ENCODE assay signal across 17 mouse cellular contexts in the genomic region with DNA sequence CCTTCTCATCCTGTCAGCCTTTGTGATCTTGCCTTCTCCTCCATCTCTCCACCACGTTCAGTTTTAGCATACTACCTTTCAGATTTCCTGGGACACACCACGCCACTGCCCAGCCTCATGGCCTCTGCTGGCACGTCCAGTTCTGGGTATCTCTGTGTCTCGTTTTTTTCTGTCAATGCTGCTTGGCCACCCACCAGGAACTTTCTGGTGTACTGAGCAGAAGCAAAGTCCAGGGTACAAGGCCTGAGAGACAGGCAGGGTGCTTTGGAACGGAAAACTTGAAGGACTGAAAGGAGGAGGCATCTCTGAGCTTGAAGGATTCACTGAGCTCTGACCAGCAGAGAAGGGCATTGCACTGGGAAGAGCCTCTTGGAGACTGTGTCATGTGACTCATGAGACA. TPM values are rescaled to one million over a fixed set of nuclear protein-coding genes. Genes with fewer than 3 reads are reported as not detected.
DNase-seq lines count a peak whose midpoint lies in the region; ATAC-seq and TF ChIP-seq lines count a peak whose summit lies in the region.
"Had no signal": no experiment of that assay in that cellular context is flagged by ENCODE, and none has a peak within 500 bp of the region (broad histone marks: within the 10 kb centered on the region; RNA-seq: fewer than 3 reads in every experiment).

No protein-coding gene starts in this region.

- H3K4me2 ChIP-seq in kidney, embryonic 14.5 days (replicated peaks; ENCODE audit: low read depth, low read length), result no peak overlapping the region
- no peak overlapping the region for H3K4me2 ChIP-seq in kidney, postnatal 0 days (ENCODE audit: low read length)
- H3K4me2 ChIP-seq: embryonic facial prominence, embryonic 12.5 days; forebrain, embryonic 15.5 days; heart, embryonic 12.5 days; hindbrain, embryonic 15.5 days had no signal

- no peak for TF ChIP-seq CTCF in cerebellum, adult 2 months (IDR thresholded peaks at IDR 0.05; ENCODE audit: borderline replicate concordance, insufficient read depth, low read depth, low read length)
- TF ChIP-seq CTCF in kidney, postnatal 0 days (IDR thresholded peaks at IDR 0.05; ENCODE audit: low read depth), result no peak

- no peaks in the 10 kb centered on the region for H3K9me3 ChIP-seq in kidney, embryonic 14.5 days (ENCODE audit: control insufficient read depth, low read length)
- H3K9me3 ChIP-seq in kidney, postnatal 0 days (replicated peaks; ENCODE audit: low read length), result no peaks in the 10 kb centered on the region
- H3K9me3 ChIP-seq: embryonic facial prominence, embryonic 12.5 days; forebrain, embryonic 15.5 days; heart, embryonic 12.5 days; hindbrain, embryonic 15.5 days had no signal

- no peaks in the 10 kb centered on the region for H3K36me3 ChIP-seq in kidney, embryonic 14.5 days (ENCODE audit: control insufficient read depth, insufficient read depth, low read length)
- H3K36me3 ChIP-seq in kidney, postnatal 0 days (ENCODE audit: insufficient read depth, low read length), result no peaks in the 10 kb centered on the region
- H3K36me3 ChIP-seq: embryonic facial prominence, embryonic 12.5 days; forebrain, embryonic 15.5 days; heart, embryonic 12.5 days; hindbrain, embryonic 15.5 days had no signal

- no peak for TF ChIP-seq POLR2A in cerebellum, adult 2 months (IDR thresholded peaks at IDR 0.05; ENCODE audit: borderline replicate concordance, insufficient read depth, low read length)

- peak overlapping the region; percentile 19; the same call in 1 of the 2 replicates for H3K27ac ChIP-seq in cerebellum, adult 2 months (ENCODE audit: insufficient read depth, low read length)
- no peak overlapping the region for H3K27ac ChIP-seq in kidney, embryonic 14.5 days (ENCODE audit: low read depth, low read length)
- no peak overlapping the region for H3K27ac ChIP-seq in kidney, postnatal 0 days
- H3K27ac ChIP-seq: embryonic facial prominence, embryonic 12.5 days; forebrain, embryonic 15.5 days; hindbrain, embryonic 15.5 days had no signal

- ATAC-seq in kidney, embryonic 14.5 days (ENCODE audit: low FRiP score, low TSS enrichment), result no peak
- peak; percentile 52 for ATAC-seq in kidney, postnatal 0 days (replicated peaks; ENCODE audit: low FRiP score, low read depth)
- no peak for ATAC-seq in frontal cortex, adult (ENCODE audit: low TSS enrichment)
- ATAC-seq: activated CD4-positive, CD25-positive, alpha-beta regulatory T cell, adult 4 months; forebrain, embryonic 15.5 days; Patski had no signal

- no peak overlapping the region for H3K4me3 ChIP-seq in cerebellum, adult 2 months (replicated peaks; ENCODE audit: insufficient read depth, low read depth, low read length)
- H3K4me3 ChIP-seq in kidney, embryonic 14.5 days (ENCODE audit: low read length), result no peak overlapping the region
- no peak overlapping the region for H3K4me3 ChIP-seq in kidney, postnatal 0 days (replicated peaks; ENCODE audit: low read depth, low read length)
- H3K4me3 ChIP-seq: embryonic facial prominence, embryonic 12.5 days; forebrain, embryonic 15.5 days; heart, embryonic 12.5 days; hindbrain, embryonic 15.5 days had no signal

- H3K4me1 ChIP-seq in cerebellum, adult 2 months (ENCODE audit: control insufficient read depth, insufficient read depth, low read length), result peaks cover 64% of the 10 kb centered on the region
- 0 out of 2 replicates have a peak, but pooled peaks cover 2% of the 10 kb centered on the region for H3K4me1 ChIP-seq in kidney, embryonic 14.5 days (ENCODE audit: control insufficient read depth, insufficient read depth, low read length)
- H3K4me1 ChIP-seq in kidney, postnatal 0 days (replicated peaks; ENCODE audit: insufficient read depth, low read length), result no peaks in the 10 kb centered on the region

- no peak overlapping the region for H3K9ac ChIP-seq in kidney, embryonic 14.5 days (ENCODE audit: low read depth, low read length)
- no peak overlapping the region for H3K9ac ChIP-seq in kidney, postnatal 0 days (ENCODE audit: low read depth, low read length)
- H3K9ac ChIP-seq: embryonic facial prominence, embryonic 12.5 days; forebrain, embryonic 15.5 days; heart, embryonic 12.5 days; hindbrain, embryonic 15.5 days had no signal

- 17% methylated on average over 5 of the region's 5 CpGs for WGBS in cerebellum, adult 2 months
- WGBS in kidney, embryonic 14.5 days, result 72% methylated on average over 5 of the region's 5 CpGs
- WGBS in kidney, postnatal 0 days, result 70% methylated on average over 5 of the region's 5 CpGs

- no peaks in the 10 kb centered on the region for H3K27me3 ChIP-seq in cerebellum, adult 2 months (ENCODE audit: control insufficient read depth, insufficient read depth, low read length)
- no peaks in the 10 kb centered on the region for H3K27me3 ChIP-seq in kidney, embryonic 14.5 days (ENCODE audit: control insufficient read depth, insufficient read depth, low read length)
- H3K27me3 ChIP-seq in kidney, postnatal 0 days (ENCODE audit: insufficient read depth, low read length), result no peaks in the 10 kb centered on the region
- H3K27me3 ChIP-seq: CH12.LX; forebrain, embryonic 15.5 days; heart, embryonic 12.5 days; hindbrain, embryonic 15.5 days had no signal

- peak in 1 of 2 experiments; percentile 31 for DNase-seq in cerebellum, adult 2 months
- DNase-seq in cerebellum, postnatal 10 days, result no peak
- peak; percentile 49 for DNase-seq in kidney, adult 18-20 months
- no peak for DNase-seq in kidney, postnatal 0 days (ENCODE audit: low spot score)
- DNase-seq in kidney, postnatal 25 days, result peak; percentile 59 to 82
- DNase-seq: adrenal gland, postnatal 14 days; gastrocnemius, postnatal 14 days; heart, postnatal 36 days had no signal

RNA-seq across cellular contexts. Expression of a gene that starts 25.1 kb away (rescaled TPM):
- 80.1 and 87.2 TPM in 2 replicates for polyA plus RNA-seq in cerebellum, adult 2 months (2012; rRNA removed)
- 0.32 TPM in 1 of 2 replicates, not detected in the other for polyA plus RNA-seq in kidney, embryonic 14.5 days (2014; fragmentation: Nextera tagmentation; extraction: Ambion mirVana)
- 0.17 and 0.24 TPM in 2 replicates for polyA plus RNA-seq in kidney, postnatal 0 days (2015; fragmentation: Nextera tagmentation; extraction: Ambion mirVana)
- polyA plus RNA-seq: activated CD4-positive, CD25-positive, alpha-beta regulatory T cell, adult 4 months; Patski had no signal

Comparison
In these comparisons a context has a peak if more than half of its experiments do, and no peak if none do; other contexts are left out.
1. DNase-seq: peak in kidney, adult 18-20 months (single experiment) and kidney, postnatal 25 days (2 of 2); none in cerebellum, postnatal 10 days (0 of 2) and kidney, postnatal 0 days (single experiment).
2. RNA of a gene that starts 25.1 kb away (polyA plus RNA-seq): 80.1 to 87.2 TPM in cerebellum, adult 2 months; 0.32 TPM in kidney, embryonic 14.5 days and 0.17 to 0.24 TPM in kidney, postnatal 0 days; every median in the first group is over 10 times any median in the second.